Mouse (Mus musculus): ENCODE results near the gene Itgb5.

GRCm38 (mm10) chr16:33965878-33966537, 136.5 kb downstream of the Itgb5 start:
- TF ChIP-seq GATA1 (IDR thresholded peaks at IDR 0.05; ENCODE audit: low read length) (no peak), TAL1 (IDR thresholded peaks at IDR 0.05; ENCODE audit: low read length) (no peak)

All from erythroblast, embryonic 14.5 days (primary cell).